Mouse (Mus musculus) lung, postnatal 0 days (tissue): ENCODE data around the gene Ints6. TPM values are rescaled to one million over a fixed set of nuclear protein-coding genes. Genes with fewer than 3 reads are reported as not detected.
A peak's percentile ranks its signal among the peaks of the same experiment; 100 is the strongest.

Source experiments
- ATAC-seq: fragments of 200-750 bp; cut with Nextera tagmentation; 2 replicates; pipeline ENCODE4 v1.8.0; 2017; ENCODE audit warnings: moderate library complexity
- DNase-seq: peaks from one replicate; pipeline ENCODE4 v3.0.0-alpha.2; 2016; ENCODE audit warnings: low spot score
- H3K27ac ChIP-seq: fragments of 300-500 bp; sonication (generic); 2 replicates; pipeline ENCODE4 v1.5.1; 2014; ENCODE audit warnings: antibody characterized with exemption, mild to moderate bottlenecking, low read length, mixed read lengths
- H3K27me3 ChIP-seq: fragments of 300-500 bp; sonication (generic); replicated peaks from 2 replicates; pipeline ENCODE4 v1.6.1; 2014; ENCODE audit warnings: low read length, mixed read lengths; ENCODE audit not compliant: insufficient read depth
- H3K36me3 ChIP-seq: fragments of 300-500 bp; sonication (generic); 2 replicates; pipeline ENCODE4 v1.6.1; 2014; ENCODE audit warnings: low read length, mixed read lengths; ENCODE audit not compliant: insufficient read depth
- H3K4me1 ChIP-seq: fragments of 300-500 bp; sonication (generic); 2 replicates; pipeline ENCODE4 v1.6.1; 2014; ENCODE audit warnings: antibody characterized with exemption, low read depth, low read length, mixed read lengths; ENCODE audit not compliant: insufficient read depth
- H3K4me2 ChIP-seq: fragments of 300-500 bp; sonication (generic); replicated peaks from 2 replicates; pipeline ENCODE4 v1.6.1; 2014; ENCODE audit warnings: low read depth, mild to moderate bottlenecking, low read length, moderate library complexity, mixed read lengths
- H3K4me3 ChIP-seq: fragments of 300-500 bp; sonication (generic); 2 replicates; pipeline ENCODE4 v1.5.1; 2014; ENCODE audit warnings: low read depth, low read length
- H3K9ac ChIP-seq: fragments of 300-500 bp; sonication (generic); replicated peaks from 2 replicates; pipeline ENCODE4 v1.6.1; 2014; ENCODE audit warnings: low read depth, mild to moderate bottlenecking
- H3K9me3 ChIP-seq: fragments of 300-500 bp; sonication (generic); 2 replicates; pipeline ENCODE4 v1.6.1; 2016; ENCODE audit warnings: low read length, mixed read lengths
- CTCF ChIP-seq: IDR thresholded peaks from 2 replicates; pipeline ENCODE4 v1.5.1; 2016; ENCODE audit warnings: antibody characterized with exemption, mild to moderate bottlenecking
- EP300 ChIP-seq: IDR thresholded peaks from 2 replicates; pipeline ENCODE4 v1.6.1; 2016; ENCODE audit warnings: antibody characterized with exemption, mild to moderate bottlenecking, control low read depth
- WGBS: fragments of 180-500 bp; shearing (Covaris S2); extraction: QIAGEN DNeasy Blood & Tissue Kit; methylation state at CpG from one replicate; pipeline ENCODE4 v1.1.7; 2014; 5-methylcytosine and 5-hydroxymethylcytosine counted together
- polyA plus RNA-seq: library from polyadenylated mRNA; unstranded; fragments of >200 nt; fragmentation: Nextera tagmentation; extraction: Ambion mirVana; gene quantifications from 2 replicates; pipeline ENCODE4 v1.2.1, GENCODE M21; 2015

The Ints6 gene
- polyA plus RNA-seq, 1 experiment from 2014 or later, result 9.8 TPM

DNA sequence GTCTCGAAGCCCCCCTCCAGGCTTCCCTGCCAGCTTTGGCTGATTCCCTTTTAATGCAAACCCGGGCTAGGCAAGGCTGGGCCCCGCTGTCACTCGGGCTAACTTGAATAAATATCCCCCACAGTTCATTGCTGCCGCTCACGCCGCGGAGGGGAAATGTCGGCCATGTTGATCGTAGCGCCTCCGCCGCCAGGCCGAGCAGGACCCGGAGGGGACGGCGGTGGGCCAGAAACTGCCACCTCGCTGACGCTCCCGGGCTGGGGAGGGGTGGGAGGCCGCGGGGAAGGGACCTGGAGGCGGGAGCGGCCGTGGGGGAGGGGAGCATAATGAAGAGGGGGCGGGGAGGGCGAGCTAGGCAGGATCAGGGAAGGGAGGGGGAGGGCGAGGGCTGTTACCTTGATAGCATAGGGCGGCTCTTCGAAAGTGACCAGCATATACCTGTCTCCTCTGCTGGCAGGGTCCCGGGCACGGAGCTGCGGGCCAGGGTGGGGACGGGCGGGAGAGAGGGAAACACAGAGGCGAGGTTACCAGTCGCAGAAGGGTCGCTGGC lies 1.1 kb downstream of the Ints6 start:
- no peaks in the 10 kb centered on the region for H3K27me3 ChIP-seq
- 1% methylated on average over 23 of the region's 38 CpGs for WGBS
- 0 out of 2 replicates have a peak, but pooled peaks cover 6% of the 10 kb centered on the region for H3K36me3 ChIP-seq
- H3K4me3 ChIP-seq, result peak overlapping the region; percentile 97
- H3K27ac ChIP-seq, result peak overlapping the region; percentile 100
- DNase-seq, result peak; percentile 87
- no peaks in the 10 kb centered on the region for H3K9me3 ChIP-seq
- H3K4me2 ChIP-seq, result peak overlapping the region; percentile 93
- H3K9ac ChIP-seq, result peak overlapping the region; percentile 99
- peaks cover 5% of the 10 kb centered on the region; the same call in 1 of the 2 replicates for H3K4me1 ChIP-seq
- no peak for TF ChIP-seq CTCF
- no peak for TF ChIP-seq EP300
- peak; percentile 5; the same call in 1 of the 2 replicates for ATAC-seq

DNA sequence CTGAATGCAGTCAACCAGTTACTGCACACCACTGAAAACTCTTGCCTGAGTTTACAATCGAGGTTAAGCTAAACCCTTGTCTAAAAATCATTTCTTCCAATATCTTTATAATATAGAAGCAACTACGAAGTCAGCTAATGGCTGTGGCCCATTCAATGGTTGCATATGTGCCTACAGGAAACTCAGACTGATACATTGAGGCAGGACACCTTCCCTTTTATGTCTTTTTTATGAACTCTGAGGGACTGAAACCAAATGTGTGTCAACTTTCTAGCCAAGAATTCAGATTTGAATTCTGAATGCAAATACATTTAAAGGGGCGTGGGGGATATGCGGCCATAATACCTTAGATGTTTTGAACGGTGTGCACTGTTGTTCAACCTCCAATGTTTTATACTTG lies 2.3 kb downstream of the Ints6 start:
- Histone ChIP-seq H3K36me3 (0 out of 2 replicates have a peak, but pooled peaks cover 6% of the 10 kb centered on the region), H3K9me3 (no peaks in the 10 kb centered on the region), H3K27ac (no peak overlapping the region), H3K27me3 (no peaks in the 10 kb centered on the region), H3K9ac (no peak overlapping the region), H3K4me3 (no peak overlapping the region), H3K4me2 (no peak overlapping the region), H3K4me1 (peaks cover 5% of the 10 kb centered on the region; the same call in 1 of the 2 replicates)
- TF ChIP-seq CTCF, result no peak
- TF ChIP-seq EP300, result no peak
- ATAC-seq, result no peak
- WGBS, result 89% methylated on average over 5 of the region's 5 CpGs
- DNase-seq, result no peak

DNA sequence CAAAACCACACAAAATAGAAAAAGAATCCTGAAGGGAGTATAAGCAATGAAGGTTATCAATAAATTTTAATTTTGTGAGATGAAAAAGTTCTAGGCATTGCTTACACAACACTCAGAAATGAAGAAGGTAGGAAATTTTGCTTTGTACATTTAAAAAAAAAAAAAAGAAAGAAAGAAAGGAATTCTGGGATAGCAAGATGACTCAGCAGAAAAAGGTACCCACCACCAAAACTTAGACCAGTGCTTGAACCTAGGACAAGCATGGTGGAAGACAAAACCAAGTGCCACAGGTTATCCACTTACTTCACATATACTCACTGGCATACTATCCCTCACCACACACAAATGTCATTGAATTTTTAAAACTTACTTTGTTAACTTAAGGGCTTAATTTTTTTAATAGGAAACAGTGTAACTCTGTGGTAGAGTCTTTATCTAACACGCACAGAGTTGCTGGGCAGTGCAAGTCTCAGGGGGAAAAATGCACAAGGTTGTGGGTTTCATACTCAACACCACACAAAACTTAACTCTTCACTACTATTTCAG lies 5.8 kb downstream of the Ints6 start:
- Histone ChIP-seq H3K4me1 (peaks cover 5% of the 10 kb centered on the region; the same call in 1 of the 2 replicates), H3K27ac (no peak overlapping the region), H3K9me3 (no peaks in the 10 kb centered on the region), H3K4me3 (no peak overlapping the region), H3K4me2 (no peak overlapping the region), H3K27me3 (no peaks in the 10 kb centered on the region), H3K36me3 (0 out of 2 replicates have a peak, but pooled peaks cover 6% of the 10 kb centered on the region), H3K9ac (no peak overlapping the region)
- no peak for TF ChIP-seq CTCF
- 83% methylated on average over 1 of the region's 1 CpGs for WGBS
- ATAC-seq (no peak), DNase-seq (no peak)

DNA sequence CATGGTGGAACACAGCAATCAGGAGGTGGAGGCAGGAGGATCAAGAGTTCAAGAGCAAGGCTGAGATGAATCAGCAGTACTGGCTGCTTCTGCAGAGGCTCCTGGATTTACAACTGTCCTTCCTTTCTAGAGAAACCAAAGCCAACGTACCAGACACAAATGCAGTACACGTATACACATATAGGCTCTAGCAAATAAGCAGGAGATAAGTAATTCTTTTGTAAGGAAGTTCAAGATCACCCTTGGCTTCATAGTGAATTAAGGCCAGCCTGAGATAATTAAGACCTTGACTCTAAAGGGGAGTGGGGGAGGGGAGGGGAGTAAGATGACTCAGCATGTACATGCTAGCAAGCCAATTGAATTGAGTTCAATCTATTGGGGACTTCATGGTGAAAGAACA lies 9.5 kb downstream of the Ints6 start:
- ATAC-seq (no peak), DNase-seq (no peak)
- TF ChIP-seq EP300 (no peak), CTCF (no peak)
- 82% methylated on average over 2 of the region's 2 CpGs for WGBS
- no peaks in the 10 kb centered on the region for H3K4me1 ChIP-seq
- no peaks in the 10 kb centered on the region for H3K36me3 ChIP-seq
- no peaks in the 10 kb centered on the region for H3K27me3 ChIP-seq
- H3K27ac ChIP-seq, result no peak overlapping the region
- no peak overlapping the region for H3K4me2 ChIP-seq
- no peak overlapping the region for H3K4me3 ChIP-seq
- no peak overlapping the region for H3K9ac ChIP-seq
- no peaks in the 10 kb centered on the region for H3K9me3 ChIP-seq

DNA sequence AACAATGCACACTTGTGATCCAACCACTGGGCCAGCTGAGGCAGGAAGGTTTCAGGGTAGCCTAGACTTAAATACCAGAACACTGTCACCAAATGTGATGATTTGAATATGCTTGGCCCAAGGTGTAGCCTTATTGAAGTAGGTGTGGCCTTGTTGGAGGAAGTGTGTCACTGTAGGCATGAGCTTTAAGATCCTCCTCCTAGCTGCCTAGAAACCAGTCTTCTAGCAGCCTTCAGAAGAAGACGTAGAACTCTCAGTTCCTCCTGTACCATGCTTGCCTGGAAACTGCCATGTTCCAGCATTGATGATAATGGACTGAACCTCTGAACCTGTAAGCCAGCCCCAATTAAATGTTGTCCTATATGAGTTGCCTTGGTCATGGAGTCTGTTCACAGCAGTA lies 25.3 kb downstream of the Ints6 start:
- Histone ChIP-seq H3K36me3 (0 out of 2 replicates have a peak, but pooled peaks cover 3% of the 10 kb centered on the region), H3K27me3 (no peaks in the 10 kb centered on the region), H3K4me2 (no peak overlapping the region), H3K9me3 (no peaks in the 10 kb centered on the region), H3K27ac (no peak overlapping the region), H3K9ac (no peak overlapping the region), H3K4me3 (no peak overlapping the region), H3K4me1 (no peaks in the 10 kb centered on the region)
- ATAC-seq (no peak), DNase-seq (no peak)
- TF ChIP-seq CTCF (no peak), EP300 (no peak)
- 87% methylated on average over 1 of the region's 1 CpGs for WGBS

DNA sequence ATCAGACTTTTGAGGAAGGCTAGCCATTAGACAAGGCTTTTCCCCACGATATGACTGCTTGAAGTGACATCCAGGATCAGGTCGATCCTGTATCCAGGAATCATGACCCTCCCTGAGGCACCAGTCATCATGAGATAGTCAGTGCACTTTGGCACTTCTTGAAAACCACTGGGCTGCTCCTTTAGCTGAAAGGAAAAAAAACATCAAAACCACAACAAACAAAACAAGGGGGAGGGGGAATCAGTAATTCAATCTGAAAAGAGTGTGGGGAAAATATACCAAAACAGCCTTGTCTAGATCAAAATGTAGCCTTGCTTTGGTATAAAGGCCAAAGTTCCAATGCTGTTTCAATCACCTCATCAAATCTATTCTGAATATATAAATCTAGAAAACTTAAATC lies 27.3 kb downstream of the Ints6 start:
- no peak for TF ChIP-seq EP300
- TF ChIP-seq CTCF, result no peak
- Histone ChIP-seq H3K4me1 (no peaks in the 10 kb centered on the region), H3K36me3 (0 out of 2 replicates have a peak, but pooled peaks cover 3% of the 10 kb centered on the region), H3K4me2 (no peak overlapping the region), H3K9ac (no peak overlapping the region), H3K27ac (no peak overlapping the region), H3K9me3 (no peaks in the 10 kb centered on the region), H3K27me3 (no peaks in the 10 kb centered on the region), H3K4me3 (no peak overlapping the region)
- DNase-seq (no peak), ATAC-seq (no peak)
- 83% methylated on average over 2 of the region's 2 CpGs for WGBS
